Mouse (Mus musculus): ENCODE measurements around the gene Xab2.

Xab2 gene

DNA sequence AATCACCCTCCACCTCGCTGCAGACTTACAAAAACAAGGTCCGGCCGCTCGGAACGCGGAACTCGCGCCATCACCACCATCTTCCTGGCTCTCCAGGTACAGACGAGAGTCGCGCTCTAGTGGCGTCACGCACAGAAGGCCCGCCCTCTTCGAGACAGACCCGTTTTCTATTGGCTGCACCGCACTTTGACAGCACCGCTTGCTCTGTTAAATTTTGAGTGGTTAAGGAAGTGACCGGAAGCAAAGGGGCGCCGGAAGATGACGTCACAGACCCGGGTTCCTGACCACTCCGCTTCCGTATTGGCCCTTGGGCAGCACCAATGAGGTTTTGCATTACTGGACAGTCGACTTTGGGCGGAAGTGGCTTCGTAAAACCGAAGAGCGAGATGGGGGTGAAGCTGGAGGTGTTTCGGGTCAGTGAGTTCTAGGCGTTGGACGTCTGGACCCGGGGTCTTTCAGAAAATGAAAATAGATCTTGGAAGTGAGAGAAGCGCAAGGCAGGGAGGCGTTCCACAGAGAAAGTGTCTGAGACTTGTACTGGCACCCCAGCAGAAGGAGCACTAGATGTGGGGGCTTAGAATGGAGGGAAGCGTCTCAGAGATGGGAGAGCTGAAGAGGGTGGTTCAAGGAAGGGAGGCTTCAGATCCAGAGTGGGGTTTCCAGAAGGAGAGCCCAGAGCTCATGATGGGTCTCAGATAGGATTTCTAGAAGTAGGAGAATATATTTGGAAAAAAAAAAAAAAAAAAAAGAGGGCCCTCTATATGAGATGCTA, at the start of gene Xab2, which contains the start of gene Pet100:
Gene Xab2 (minus strand): TSS at position 118 of the 772 bp plus-strand sequence.
Gene Pet100 (plus strand): TSS at position 350 of the 772 bp plus-strand sequence.
- DNase-seq: peak; percentile 95 to 98

DNA sequence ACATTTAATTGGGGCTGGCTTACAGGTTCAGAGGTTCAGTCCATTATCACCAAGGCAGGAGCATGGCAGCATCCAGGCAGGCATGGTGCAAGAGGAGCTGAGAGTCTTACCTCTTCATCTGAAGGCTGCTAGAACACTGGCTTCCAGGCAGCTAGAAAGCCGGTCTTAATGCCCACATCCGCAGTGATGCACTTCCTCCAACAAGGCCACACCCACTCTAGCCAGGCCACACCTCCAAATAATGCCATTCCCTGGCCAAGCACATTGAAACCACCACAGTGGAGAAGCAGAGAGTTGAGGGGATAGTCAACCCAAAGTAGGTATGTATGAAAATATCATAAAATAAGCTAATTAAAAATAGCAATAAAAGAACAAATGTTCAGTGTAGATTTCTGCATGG, 49.3 kb upstream of the Xab2 start:
- DNase-seq: no peak

DNA sequence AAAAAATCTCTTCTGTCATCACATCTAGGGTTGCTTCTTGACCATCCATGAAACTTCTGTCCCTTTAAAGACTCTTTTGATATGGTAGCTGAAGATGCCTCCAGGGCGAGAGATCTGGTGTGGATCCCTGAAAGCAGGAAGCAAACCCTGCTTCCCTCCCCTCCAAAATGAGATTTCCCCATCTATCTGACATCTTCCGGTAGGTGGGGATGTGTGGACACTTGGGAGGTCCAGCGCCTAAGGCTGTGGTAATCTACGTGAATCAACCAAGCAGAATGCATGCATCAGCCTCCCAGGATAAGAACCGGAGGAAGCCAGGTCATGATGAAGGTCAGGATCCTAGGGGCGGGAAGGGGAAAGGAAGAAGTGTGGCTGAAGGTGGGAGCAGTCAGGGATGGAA, 44.4 kb upstream of the Xab2 start, which contains the start of gene Mcemp1:
Gene Mcemp1 (plus strand): TSS at position 248 of the 400 bp plus-strand sequence.
- no peak for DNase-seq

DNA sequence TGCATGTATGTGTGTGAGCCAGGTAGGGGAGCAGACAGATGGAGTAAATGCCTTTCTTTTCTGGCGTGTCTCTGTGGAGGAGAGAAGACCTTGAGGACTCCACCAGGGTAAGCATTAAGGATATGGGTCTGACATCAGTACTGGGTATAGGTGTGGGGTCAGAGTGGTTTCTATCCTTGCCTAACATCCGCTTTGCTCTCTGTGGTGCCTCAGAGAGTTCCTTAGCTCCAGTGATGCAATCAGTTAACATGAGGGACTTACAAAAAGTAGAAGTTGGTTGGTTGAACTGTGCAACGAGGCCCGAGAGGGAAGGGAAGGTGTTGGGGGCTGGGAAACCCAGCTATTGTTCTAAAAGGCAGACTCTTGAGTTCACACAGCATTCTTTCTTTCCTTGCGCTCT, 43.3 kb upstream of the Xab2 start:
- no peak for DNase-seq

DNA sequence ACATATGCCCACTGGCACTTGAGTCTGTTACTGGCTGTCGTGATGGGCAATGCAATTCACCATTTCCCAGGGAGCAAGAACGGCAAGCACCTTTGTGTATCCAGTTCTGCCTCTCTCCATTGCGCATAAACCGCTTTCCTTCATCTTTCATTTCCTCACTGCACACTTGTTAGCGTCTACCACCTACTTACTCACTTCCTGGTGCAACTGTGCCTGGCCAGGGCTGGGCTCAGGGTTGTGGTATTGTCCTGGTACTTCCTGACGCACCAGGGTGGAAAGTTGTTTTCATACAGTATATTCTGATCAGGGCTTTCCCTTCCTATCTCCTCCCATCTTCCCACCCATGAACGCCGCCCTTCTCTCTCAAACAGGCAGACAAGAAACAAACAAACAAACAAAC, 39.8 kb upstream of the Xab2 start:
- no peak for DNase-seq

DNA sequence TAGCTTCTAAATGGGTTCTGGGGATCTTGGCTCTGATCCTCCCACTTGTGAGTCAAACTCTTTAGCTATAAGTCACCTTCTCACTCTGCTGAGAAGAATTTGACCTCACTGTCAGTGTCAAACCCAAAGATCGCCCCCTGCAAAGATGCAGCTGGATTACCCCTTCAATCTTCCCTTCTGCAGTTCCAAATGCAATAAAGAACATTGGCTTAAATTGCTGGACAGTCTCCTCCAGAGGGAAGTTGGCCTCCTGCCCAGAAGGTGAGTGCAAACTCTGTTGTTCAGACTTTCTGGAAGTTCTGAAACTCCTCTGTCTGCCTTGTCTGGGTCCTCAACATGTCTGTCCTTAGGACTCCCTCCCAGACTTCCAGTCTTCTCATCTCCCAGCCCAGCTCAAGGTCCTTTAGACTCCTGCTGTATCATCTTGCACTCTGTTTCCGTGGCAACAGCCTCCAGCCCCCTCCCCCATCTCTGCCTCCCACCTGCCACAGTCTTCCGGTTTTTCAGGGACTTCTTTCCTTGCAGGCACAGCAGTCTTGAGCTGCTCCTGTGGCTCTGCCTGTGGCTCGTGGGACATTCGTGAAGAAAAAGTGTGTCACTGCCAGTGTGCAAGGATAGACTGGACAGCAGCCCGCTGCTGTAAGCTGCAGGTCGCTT, 35.7 kb upstream of the Xab2 start:
- DNase-seq: no peak

DNA sequence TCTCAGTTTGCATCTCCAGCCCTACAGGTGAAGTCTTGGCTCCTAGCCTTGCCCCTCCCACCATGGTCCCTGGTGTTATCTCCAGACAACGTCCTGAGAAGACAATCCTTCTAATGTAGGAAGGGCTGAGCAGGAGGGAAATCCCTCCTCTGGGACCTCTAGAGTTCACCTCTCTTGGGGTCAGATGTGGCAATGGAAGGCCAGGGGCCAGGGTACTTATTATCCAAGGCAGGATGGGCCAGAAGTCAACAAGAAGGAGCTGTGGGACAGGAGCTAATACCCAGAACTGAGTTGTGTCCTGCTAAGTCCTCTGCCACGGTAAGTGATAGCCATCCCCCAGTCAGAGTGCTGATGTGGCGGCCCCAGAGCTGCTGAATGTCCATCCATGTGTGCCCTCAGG, 34.4 kb upstream of the Xab2 start, which contains the start of gene Retn:
Gene Retn (plus strand): TSS at position 245 of the 400 bp plus-strand sequence.
- DNase-seq: no peak

DNA sequence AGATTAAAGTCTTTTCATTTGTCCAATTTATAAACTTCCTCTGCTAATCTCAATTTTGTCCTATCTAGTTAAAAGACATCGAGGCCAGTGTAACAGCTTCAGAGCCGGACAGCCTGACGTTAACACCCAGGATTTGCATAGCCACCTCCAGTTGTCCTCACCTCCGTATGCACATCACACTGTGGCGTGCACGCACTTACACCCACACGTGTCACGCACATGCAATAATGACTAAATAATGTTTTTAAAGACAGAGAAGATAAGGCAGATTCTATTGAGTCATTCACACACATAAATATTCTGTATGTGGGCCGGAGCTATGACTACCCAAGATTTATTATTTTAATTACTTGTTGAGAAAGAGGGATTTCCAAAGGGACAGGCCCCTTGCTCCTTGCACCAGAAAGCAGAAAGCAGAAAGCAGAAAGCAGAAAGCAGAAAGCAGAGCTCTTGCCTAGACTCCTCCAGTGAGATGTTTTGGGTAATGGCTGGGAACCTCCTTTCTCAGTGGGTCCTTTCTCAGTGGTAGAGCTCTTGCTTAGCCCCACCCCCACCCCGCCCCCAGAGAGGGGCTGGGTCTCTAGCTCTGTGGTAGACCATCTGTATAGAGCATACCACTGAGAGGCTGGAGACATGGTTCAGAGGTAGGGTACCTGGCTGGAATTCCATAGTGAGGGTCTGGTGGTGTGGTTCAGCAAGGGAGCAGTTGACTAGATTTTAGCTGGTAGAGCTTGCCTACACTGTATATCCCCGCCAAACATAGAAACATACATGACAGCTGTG, 33.8 kb upstream of the Xab2 start:
- DNase-seq: no peak

DNA sequence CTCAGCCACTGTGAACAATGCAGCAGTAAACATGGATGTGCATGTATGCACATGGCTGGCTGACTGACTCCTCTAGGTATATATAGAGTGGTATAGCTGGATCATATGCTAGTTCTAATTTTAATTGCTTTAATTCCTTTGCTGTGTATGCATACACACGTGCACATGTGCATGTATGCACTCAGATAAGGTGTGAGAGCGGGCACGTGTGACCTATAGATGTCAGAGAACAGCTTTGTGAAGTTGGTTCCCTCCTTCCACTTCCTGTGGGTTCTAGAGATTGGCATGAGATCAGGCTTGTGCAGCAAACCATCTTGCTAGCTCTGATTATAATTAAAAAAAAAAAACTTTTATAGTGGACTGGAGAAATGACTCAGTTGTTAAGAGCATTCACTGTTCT, 31.7 kb upstream of the Xab2 start:
- DNase-seq: no peak

DNA sequence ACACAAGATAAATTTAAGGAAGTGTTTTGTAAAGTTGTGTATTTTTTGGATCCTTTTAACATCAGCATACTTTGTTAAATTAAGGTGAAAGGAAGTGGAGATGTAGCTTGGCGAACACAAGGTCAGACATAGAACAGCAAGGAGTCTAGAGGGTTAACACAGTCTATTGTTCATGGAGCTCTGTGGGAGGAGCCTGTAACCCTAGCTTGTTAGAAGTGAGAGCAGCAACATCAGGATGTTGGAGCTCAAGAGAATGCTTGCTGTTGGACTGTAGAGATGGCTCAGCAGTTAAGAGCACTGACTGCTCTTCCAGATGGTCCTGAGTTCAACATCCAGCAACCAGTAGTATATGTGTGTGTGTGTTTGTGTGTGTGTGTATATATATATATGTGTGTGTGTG, 27.9 kb upstream of the Xab2 start:
- DNase-seq: no peak

DNA sequence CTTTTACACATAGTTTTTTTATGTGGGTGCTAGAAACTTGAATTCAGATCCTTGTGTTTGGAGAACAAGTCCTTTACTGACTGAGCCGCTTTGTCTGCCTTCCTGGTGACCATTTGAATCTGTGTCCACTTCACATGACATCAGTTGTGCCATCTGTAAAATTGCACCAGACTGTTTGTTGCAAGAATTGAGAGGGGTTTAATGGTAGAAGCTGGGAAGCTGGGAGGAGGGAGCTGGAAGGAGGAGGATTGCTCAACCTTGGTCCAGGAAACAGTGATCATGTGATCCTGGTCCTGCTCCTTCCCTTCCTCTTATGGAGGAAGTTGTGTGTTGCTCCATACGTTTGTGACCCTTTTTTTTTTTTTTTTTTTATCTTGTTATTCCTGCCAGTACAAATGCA, 27.2 kb upstream of the Xab2 start:
- DNase-seq: no peak

DNA sequence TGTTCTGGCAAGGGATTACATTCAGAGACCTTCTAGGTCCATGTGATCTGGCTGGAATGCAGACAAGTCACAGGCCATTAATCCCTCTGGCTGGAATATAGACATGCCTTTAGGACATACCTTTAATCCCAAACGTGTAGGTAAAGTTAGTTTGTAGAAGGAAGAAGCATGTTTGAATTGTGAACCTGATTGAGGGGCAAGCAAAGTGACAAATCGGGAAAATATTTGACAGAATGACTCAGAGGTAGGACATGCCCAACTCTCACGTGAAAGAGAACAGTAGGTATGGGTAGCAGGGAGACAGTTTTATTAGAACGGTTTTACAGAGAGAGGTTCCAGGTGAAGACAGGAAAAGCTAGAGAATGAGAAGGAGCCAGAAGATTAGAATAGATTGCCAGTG, 26.4 kb upstream of the Xab2 start:
- no peak for DNase-seq

DNA sequence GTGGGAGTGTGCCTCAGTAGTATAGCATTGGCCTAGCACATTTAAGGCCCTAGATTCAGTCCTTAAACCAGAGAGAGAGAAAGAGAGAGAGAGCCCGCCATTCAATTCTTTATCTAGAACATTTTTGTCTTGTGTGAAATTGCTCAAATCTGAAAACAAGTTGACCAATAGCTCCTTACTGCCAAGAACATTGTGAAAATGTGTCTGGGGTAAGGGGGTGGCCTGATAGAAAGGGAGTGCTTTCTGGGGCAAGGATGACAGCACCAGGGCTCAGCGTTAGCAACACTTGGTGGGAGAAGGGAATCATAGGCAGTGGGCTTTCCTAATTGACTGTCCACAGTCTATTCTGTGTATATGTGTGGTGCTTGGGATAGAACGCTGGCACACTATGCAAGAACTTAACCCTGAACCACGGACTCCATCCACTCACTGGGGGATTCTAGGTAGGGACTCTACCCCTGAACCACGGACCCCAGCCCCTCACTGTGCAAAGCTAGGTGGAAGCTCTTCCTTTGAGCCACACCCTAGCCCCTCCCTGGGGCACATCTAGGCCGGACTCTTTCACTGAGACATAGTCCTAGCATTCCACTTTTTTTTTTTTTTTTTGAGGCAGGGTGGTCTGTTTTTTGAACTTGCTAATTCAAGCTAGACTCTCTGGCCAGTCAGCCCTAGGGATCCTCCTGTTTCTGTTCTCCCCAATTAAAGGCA, 25.9 kb upstream of the Xab2 start:
- no peak for DNase-seq

DNA sequence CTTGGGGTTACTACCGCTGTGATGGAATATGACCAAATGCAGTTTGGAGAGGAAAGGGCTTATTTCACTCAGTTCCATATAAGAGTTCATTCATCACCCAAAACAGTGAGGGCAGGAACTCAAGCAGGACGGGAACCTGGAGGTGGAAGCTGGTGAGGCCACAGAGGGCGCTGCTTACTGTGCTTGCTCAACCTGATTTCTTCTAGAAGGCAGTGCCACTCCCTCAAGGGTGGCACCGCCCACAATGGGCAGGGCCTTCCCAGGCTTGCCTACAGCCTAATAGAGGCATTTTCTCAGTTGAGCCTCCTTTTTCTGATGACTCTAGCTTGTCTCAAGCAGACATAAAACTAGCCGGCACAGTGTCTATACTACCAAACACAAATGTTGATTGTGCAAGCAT, 24.7 kb upstream of the Xab2 start:
- peak; percentile 18 to 26 for DNase-seq

DNA sequence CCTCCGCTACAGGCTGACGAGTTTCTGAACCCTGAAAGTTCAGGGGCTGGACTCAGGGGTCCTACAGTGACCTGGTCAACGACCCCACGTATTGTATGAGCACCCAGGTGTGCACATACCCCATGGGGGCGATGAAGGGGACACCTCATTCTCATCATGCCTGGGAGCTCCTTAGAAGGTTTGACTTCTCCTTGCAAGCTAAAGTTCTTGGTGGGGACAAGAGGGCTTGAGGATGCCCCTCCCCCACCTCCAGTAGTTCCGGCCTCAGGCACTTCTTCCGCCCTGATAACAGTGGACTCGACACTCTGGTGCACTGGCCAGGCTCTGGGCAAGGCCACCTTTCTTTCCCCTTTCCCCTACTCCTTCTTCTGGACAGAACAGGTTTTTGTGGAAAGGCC, 10.4 kb upstream of the Xab2 start:
- DNase-seq: no peak

DNA sequence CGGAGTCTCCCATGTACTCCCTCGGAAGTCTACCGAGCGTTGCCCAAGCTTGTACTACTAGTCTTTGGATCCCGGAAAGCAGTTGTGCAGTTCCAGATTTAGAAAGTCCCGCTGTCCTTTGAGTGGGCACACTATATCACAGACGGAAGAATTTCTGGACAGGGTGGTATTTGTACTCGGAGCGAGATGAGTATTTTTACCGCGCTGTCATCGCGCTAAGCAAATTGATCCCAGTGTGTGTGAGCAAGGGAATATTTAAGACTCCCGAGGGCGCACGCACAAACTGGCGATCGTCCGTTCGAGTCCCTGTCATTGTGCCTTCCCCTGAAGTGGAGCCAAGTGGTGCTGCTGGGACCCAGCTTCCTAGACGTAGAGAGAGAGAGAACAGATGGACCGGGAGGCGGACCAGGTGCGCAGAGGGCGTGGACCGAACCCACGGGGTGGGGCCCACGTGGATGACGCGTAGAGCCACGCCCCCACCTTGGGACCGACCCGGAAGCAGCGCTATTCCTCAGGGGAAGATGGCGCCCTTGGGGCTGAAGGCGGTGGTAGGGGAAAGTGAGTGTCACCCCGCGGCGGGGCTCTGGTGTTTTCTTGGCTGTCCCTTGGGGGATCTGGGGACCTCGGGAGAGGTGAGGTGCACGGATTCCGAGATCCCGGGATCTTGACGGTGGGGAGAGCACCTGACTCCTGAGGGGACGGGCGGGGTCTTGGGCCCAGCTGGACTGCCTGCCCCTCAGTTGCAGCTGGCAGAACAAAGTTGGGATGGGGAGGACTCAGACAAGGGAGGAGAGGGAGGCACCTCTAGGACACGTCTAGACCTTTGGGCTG, 9.7 kb upstream of the Xab2 start, which contains the start of gene Stxbp2:
Gene Stxbp2 (plus strand): TSS at position 309 of the 831 bp plus-strand sequence.
- DNase-seq: peak; percentile 76

DNA sequence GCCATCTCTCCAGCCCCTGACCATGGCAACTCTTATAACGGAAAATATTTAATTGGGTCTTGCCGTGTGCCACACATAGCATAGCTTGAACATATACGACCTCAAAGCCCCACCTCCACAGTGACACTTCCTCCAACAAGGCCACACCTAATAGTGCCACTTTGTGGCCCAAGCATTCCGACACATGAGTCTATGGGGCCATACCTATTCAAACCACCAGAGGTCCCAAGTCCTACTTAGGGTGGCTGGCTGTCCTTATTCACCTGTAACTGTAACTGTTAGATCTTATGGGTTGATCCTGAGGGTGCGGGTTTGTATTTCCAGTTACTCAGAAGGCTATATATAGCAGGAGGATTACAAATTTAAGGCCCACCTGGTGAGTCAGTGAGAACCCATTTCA, 6.9 kb upstream of the Xab2 start:
- no peak for DNase-seq

DNA sequence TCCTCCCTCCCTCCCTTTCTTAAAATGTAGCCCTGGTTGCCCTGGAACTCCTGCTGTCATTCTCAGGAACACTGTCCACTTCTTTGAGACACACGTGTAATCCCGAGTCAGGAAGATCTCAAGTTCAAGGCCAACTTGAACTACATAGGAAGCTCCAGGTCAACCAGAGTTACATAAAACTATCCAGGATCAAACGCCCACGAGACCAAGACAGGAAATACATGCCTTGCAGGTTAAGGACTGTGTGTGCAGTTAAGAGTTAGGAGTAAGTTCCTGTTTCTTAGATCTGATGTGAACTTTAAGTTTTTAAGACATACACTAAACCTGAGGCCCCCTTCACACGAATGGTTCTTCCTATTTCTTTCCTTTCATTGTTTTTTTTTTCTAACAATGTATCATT, 5.9 kb upstream of the Xab2 start:
- no peak for DNase-seq

DNA sequence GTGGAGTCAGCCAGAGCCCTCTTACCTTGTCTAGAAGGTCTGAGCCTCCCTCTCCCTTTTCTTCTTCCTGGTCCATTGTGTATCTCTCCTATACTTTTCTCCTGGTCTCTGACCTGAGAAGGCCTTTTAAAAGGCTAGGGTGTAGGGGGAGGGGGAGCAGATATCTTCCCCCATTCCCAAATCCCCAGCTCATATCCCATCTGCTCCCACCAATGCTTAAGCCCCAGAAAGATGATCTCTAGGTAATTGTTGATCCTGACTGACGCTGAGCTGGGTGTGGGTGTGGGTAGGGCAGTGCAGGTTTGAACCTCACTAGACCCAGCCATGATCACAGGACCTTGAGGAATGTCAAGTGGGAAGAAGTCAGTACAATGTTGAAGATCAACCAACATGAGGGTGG, 4.3 kb upstream of the Xab2 start, which contains the start of gene Pcp2:
Gene Pcp2 (minus strand): TSS at position 101 of the 400 bp plus-strand sequence.
- DNase-seq: no peak

DNA sequence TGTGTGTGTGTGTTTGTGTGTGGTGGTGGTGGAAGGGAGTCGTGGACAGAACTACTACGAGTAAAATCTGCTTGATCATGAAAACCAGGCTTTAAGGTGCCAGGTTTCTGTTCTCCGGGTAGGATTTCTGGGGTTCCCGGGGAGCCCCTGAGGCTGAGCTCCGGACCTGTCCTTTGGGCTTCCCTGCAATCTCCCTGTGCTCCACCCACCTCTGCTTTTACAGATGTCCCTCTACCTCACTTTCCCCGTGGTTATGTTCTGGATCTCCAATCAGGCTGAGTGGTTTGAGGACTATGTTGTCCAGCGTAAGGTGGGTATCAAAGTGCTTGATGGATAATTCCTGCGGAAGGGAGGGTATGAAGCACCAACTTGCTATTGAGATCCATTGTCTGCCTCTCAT, 1.0 kb upstream of the Xab2 start:
- no peak for DNase-seq

DNA sequence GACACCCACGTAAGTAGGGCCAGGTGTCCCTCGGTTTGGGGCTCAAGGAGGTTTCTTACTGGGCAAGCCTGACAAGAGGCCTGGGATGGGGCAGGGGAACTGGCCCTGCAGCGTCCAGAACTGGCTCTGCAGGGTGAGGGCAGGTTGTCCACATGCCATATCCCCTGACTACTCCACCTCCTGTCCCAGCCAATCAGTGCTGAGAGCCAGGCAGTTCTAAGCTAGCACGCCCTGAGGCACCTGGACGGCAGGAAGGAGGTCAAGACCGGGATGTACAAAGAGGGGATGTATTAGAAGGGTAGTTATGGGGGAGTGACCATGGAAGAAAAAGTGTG, 11.3 kb downstream of the Xab2 start:
- no peak for DNase-seq

Measured in thymus, adult 18-20 months (tissue).